Mouse (Mus musculus): Measurements from ENCODE around the gene Nat14.

Gene Nat14

GRCm38 (mm10) chr7:4920976-4921823, 628 bp upstream of the Nat14 start:
- no peak for DNase-seq

DNA sequence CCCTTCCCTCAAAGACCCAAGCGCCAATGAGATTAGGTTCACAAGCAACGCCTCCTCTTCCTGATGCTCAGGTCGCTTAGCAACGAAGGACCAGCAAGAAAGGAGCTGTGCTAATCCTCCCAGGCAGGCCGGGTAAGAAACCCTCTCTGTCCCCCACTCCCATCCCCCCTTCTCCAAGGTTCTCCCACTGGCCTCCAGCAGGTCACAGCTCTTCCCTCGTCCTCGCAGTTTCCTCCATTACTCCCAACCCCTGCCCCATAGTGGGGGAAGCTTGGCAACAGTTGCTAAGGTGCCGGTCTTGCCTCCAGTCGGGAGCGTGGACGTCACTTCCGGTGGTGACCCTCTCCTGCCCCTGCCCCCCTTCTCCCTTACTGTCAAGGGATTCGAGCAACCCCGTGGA, 680 bp downstream of the Nat14 start:
- DNase-seq: peak; percentile 89

GRCm38 (mm10) chr7:4922931-4923565, 1.2 kb downstream of the Nat14 start:
- DNase-seq: peak; percentile 90

- DNase-seq: peak; percentile 76
Measured at GRCm38 (mm10) chr7:4923586-4924364, 1.9 kb downstream of the Nat14 start.

- DNase-seq: no peak
Measured at GRCm38 (mm10) chr7:4924483-4924882, 2.7 kb downstream of the Nat14 start.

DNA sequence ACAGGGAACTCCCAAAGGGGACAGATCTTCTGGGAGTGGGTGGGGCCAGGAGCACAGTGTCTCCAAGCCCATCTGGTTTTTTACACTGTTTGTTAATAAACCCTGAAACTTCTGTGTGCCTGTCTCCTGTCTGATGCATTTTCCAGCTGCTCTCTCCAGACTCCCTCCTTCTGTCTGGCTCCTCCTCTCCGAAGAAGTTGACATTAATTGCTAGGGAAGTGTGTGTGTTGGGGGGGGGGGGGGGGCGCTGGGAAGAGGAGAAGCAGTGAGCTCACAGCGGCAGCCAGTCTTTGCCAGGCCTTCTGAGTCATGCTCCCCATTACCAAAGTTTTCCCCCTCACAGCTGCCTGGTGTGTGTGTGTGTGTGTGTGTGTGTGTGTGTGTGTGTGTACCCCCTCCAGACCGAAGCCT, 3.1 kb downstream of the Nat14 start:
- peak; percentile 30 for DNase-seq

GRCm38 (mm10) chr7:4925441-4926381, 3.9 kb downstream of the Nat14 start, which contains the start of gene Ssc5d:
Gene Ssc5d, plus strand, starts transcription at chr7:4925785.
- peak; percentile 39 for DNase-seq

- DNase-seq: no peak
Measured at GRCm38 (mm10) chr7:4926849-4927248, 5.0 kb downstream of the Nat14 start.

DNA sequence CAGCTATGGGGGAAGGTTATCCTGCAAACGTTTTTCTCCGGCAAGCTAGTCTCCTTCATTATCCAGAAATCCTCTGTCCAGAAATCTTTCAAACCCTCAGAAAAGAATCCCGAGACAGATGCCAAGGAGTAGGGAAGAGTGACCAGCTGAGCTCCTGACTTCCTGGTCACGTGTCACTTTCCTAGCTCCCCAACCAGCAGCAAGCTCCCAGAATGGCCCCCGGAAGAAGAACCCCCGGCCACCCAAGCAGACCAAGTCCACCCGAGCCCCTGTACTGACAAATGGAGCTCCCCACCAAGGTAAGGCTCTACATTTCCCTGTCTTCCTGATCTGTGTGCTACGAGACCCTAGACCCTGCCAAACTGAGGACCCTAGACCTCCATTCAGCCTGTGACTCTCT, 5.9 kb downstream of the Nat14 start:
- no peak for DNase-seq

GRCm38 (mm10) chr7:4928323-4928722, 6.5 kb downstream of the Nat14 start:
- no peak for DNase-seq

DNA sequence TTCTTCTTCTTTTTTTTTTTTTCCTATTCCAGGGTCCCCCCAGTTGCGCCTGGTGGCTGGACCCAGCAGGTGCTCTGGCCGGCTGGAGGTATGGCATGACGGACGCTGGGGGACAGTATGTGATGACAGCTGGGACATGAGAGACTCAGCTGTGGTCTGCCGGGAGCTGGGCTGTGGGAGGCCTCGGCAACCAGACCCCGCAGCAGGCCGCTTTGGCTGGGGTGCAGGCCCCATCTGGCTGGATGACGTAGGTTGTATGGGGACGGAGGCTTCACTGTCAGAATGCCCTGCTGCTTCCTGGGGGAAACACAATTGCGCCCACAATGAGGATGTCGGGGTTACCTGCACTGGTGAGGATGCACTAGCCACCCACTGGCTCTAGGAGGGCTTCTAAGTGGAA, 11.3 kb downstream of the Nat14 start:
- no peak for DNase-seq

DNA sequence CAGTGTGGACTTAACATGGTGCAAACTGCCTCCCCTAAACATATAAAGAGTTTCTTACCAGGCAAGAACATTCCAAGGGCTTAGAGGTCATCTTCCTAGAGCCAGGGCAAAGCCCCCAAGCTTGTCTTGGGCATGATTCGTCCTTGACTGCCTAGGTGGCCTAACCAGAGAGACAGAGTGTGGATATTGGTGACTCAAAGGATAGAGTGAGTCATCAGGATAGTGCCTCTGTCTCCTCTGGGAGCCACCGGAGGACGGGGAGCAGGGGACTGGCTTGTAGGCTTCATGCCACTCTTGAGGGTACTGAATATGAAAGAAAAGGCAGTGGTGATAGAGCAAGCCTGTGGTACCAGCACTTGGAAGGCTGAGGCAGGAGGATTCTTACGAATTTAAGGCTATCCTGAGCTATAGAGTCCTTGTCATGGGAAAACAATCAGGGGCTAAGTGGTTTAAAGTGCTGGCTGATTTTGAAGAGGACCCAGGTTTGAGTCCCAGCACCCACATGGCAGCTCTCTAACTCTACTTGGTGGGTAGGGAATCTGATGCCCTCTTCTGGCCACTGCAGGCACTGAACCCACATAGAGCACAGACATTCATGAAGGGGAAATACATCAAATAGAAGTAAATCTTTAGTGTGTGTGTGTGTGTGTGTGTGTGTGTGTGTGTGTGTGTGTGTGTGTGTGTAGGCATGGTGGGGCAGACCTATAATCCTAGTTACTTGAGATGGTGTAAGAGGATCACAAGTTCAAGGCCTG, 12.5 kb downstream of the Nat14 start:
- no peak for DNase-seq

GRCm38 (mm10) chr7:4936832-4937231, 15.0 kb downstream of the Nat14 start:
- no peak for DNase-seq

DNA sequence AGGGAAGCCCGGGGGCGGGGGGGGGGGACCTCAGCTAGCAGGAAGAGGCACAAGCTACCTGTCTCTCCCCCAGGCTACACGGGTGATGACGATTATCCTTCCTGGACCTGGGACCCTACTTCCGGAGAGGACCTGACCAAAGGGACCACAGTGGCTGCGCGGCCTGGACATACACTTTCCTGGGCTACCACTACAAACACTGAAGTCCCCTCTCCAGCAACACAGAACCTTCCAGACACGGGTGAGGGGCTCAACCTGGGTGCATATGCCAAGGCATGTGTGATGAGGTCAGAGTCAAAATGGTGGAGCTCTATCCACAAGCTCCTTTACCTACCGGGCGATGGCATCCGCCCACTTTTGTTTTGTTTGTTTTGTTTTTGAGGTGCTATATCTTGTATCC, 15.6 kb downstream of the Nat14 start:
- DNase-seq: no peak

DNA sequence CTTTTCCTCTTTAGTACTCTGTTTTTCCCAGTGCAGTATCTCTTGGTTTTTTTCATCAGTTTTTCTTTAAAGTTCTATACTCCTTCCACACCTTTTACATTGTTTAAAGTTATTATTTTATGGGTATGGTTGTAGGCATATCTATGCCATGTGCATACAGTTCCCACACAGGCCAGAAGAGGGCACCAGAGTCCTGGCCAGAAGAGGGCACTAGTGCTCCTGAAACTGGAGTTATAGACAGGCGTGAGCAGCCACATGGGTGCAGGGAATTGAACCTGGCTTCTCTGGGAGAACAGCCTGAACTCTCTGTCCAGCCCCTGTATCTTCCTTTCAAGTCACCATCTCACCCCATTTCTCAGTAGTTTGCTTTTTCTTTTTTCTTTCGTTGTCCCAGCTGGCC, 16.6 kb downstream of the Nat14 start:
- DNase-seq: peak; percentile 73

GRCm38 (mm10) chr7:4940068-4940479, 18.2 kb downstream of the Nat14 start:
- peak; percentile 88 for DNase-seq

GRCm38 (mm10) chr7:4942673-4943072, 20.8 kb downstream of the Nat14 start:
- no peak for DNase-seq

GRCm38 (mm10) chr7:4943223-4943815, 21.5 kb downstream of the Nat14 start:
- DNase-seq: peak; percentile 99

DNA sequence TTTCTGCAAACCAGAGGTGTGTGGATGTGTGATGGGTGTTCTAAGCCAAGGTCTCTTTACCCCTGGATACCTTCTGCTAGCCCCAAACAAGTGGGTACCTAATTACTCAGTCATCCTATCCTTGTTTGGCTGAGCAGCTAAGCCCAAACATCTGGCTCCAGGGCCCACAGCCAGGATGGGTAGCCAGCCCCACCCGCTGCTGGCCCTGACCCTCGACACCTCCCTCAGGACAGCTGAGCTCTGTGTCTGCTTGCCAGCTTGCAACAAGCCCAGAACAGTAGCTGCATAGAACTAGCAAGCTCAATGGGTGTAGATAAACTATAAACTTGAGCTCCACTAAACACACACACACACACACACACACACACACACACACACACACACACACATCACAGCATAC, 26.0 kb downstream of the Nat14 start:
- DNase-seq: no peak

GRCm38 (mm10) chr7:4948386-4948785, 26.6 kb downstream of the Nat14 start:
- DNase-seq: no peak

Data from cerebellum, adult 9-10 months (tissue).